Mouse (Mus musculus) left cerebral cortex, postnatal 4 days (tissue): ENCODE results near the gene Vmn1r123. TPM values are rescaled to one million over a fixed set of nuclear protein-coding genes. Genes with fewer than 3 reads are reported as not detected.
"Not testable (repeated sequence)": the region's sequence is repeated elsewhere in the genome, so short reads cannot be mapped to it uniquely, and the experiment has no call there.

Source experiments
- DNase-seq: peaks from one replicate; pipeline ENCODE4 v3.0.0-alpha.2; 2022
- intact Hi-C: fragments of 180-260 bp; cut with DNase I; formaldehyde crosslinking; loops from one replicate; pipeline ENCODE4 v1.15.1; 2025
- total RNA-seq, 2 experiments: library from RNA; stranded (reverse); gene quantifications; 2 replicates each; pipeline ENCODE4 v1.2.3; 2021

Gene Vmn1r123
- not detected for total RNA-seq

DNA sequence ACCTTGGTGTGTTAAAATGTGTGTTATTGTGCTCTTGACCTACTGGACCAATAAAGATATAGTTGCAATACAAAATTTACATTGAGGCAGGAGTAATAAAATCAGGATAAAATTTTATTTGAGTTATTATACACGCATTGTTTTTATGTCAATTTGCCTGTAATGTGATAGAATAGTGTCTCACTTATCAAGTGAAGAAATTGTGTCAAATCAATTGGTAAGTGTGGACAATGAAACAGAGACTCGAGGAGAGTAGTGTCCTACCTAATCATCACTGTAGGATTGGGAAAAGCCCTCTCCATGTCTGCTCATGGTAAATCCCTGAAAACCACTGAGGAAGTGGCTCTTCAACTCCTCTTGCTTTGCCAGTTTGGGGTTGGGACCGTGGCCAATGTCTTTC is at the start of gene Vmn1r123:
Gene Vmn1r123, plus strand, starts transcription at position 301 of the 400 bp plus-strand sequence.
- intact Hi-C loops, DNase-seq: not testable (repeated sequence)

DNA sequence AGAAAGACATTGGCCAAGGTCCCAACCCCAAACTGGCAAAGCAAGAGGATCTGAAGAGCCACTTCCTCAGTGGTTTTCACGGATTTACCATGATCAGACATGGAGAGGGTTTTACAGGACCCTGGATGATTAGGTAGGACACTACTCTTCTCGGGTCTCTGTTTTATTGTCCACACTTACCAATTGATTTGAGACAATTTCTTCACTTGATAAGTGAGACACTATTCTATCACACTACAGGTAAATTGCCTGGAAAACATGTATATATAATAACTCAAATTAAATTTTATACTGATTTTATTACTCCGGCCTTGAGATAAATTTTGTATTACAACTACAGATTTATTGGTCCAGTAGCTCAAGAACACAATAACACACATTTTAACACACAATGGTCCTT is 28.0 kb upstream of the Vmn1r123 start, which contains the start of gene Vmn1r122:
Gene Vmn1r122, minus strand, starts transcription at position 101 of the 400 bp plus-strand sequence.
- intact Hi-C loops: not testable (repeated sequence)

DNA sequence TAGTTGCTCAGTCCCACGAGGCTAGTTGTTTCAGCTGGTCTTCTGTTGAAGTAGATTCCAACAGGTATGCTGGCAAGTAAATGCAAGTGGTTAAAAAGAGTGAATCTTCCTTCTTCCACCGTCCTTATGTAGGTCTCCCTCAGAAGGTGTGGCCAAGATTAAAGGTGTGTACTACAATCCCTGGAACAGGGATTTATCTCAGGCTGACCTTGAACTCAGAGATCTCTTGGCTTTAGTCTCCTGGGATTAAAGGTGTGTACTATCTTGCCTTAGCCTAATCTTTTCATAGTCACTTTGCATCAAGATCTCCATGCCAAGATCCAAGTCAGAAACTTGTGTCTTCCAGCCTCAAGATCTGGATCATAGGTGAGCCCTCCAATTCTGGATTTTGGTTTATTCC is 28.3 kb downstream of the Vmn1r123 start, which contains the start of gene Gm5157:
Gene Gm5157, minus strand, starts transcription at position 101 of the 400 bp plus-strand sequence.
- intact Hi-C loops, DNase-seq: not testable (repeated sequence)

More for the DNA sequence above, 28.0 kb upstream of the Vmn1r123 start, which contains the start of gene Vmn1r122:
- DNase-seq: not testable (repeated sequence)

Other genes starting within 250 kb of the Vmn1r123 start
- gene Vmn1r118, start 249.8 kb upstream of the Vmn1r123 start, total RNA-seq: not detected
- gene Vmn1r119, start 149.7 kb upstream of the Vmn1r123 start, total RNA-seq: not detected
- gene Vmn1r120, start 108.4 kb upstream of the Vmn1r123 start, total RNA-seq: not detected
- not detected for gene Vmn1r121, start 63.7 kb upstream of the Vmn1r123 start, total RNA-seq
- not detected for gene Vmn1r122, start 28.1 kb upstream of the Vmn1r123 start, total RNA-seq
- not detected for gene Gm5157, start 28.2 kb downstream of the Vmn1r123 start, total RNA-seq
- gene Vmn1r124, start 98.4 kb downstream of the Vmn1r123 start, total RNA-seq: not detected
- gene Vmn1r125, start 110.0 kb downstream of the Vmn1r123 start, total RNA-seq: not detected
- not detected for gene Vmn1r126, start 139.3 kb downstream of the Vmn1r123 start, total RNA-seq
- gene Vmn1r127, start 157.7 kb downstream of the Vmn1r123 start, total RNA-seq: not detected
- not detected for gene Vmn1r128, start 187.2 kb downstream of the Vmn1r123 start, total RNA-seq
- not detected for gene Vmn1r129, start 199.1 kb downstream of the Vmn1r123 start, total RNA-seq